Mouse (Mus musculus): Measurements from ENCODE around the gene Elp1.

DNA sequence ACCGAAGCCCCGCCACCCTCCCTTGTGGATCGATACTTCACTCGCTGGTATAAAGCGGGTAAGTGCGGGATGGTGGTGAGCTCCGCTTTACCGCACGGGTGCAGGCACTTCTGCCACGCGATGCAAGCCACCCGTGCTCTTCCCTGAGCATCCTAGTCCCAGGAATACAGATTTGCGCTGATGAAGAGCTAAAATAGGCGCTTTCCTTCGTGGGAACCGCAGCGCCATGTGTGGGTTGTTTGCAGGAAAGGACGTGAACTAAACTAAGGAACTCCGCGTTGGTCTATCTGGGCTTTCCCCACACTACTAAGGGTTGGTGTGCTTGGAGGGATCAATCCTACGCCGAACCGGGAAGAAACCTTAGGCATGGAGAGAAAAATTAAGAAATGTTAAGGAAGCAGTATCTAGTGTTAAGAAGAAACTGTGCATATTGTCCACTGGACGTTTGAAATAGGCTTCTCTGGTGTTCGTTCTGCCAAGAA is 579 bp upstream of the Elp1 start:
- TF ChIP-seq CTCF (IDR thresholded peaks at IDR 0.05; ENCODE audit: extremely low read depth, insufficient read length, insufficient replicate concordance, low read depth, low read length): no peak
- TF ChIP-seq POLR2A (IDR thresholded peaks at IDR 0.05; ENCODE audit: low read depth, low read length): 0 out of 2 replicates have a peak, but pooled peaks have one; percentile 7
